Mouse (Mus musculus) G1E (cell line): Measurements from ENCODE around the gene Kti12. TPM values are rescaled to one million over a fixed set of nuclear protein-coding genes. Genes with fewer than 3 reads are reported as not detected.

ENCODE experiments used
- ATAC-seq: 2 replicates; pipeline ENCODE4 v1.8.0; 2016; ENCODE audit warnings: mild to moderate bottlenecking; ENCODE audit not compliant: insufficient number of reproducible peaks, poor library complexity, low FRiP score, severe bottlenecking; ENCODE audit errors: extremely low read depth
- DNase-seq: peaks from one replicate; pipeline ENCODE4 v3.0.0; 2012; ENCODE audit warnings: low spot score
- H3K27me3 ChIP-seq: 2 replicates; pipeline ENCODE4 v1.6.1; 2012; ENCODE audit warnings: mild to moderate bottlenecking, low read length, inconsistent platforms; ENCODE audit not compliant: insufficient read depth
- H3K36me3 ChIP-seq: replicated peaks from 2 replicates; pipeline ENCODE3; 2012; ENCODE audit warnings: mild to moderate bottlenecking, inconsistent platforms
- H3K4me1 ChIP-seq: 2 replicates; pipeline ENCODE4 v1.6.1; 2012; ENCODE audit warnings: low read depth, low read length, inconsistent platforms, mixed read lengths; ENCODE audit not compliant: insufficient read depth
- H3K4me3 ChIP-seq: 2 replicates; pipeline ENCODE4 v1.5.1; 2012; ENCODE audit warnings: low read depth, mild to moderate bottlenecking, inconsistent platforms, low read length, moderate library complexity, mixed read lengths
- H3K9me3 ChIP-seq: replicated peaks from 2 replicates; pipeline ENCODE4 v1.6.1; 2012; ENCODE audit warnings: inconsistent platforms
- CTCF ChIP-seq: IDR thresholded peaks from 2 replicates; pipeline ENCODE4 v1.5.1; 2012; ENCODE audit warnings: low read depth, low read length, inconsistent platforms, mixed read lengths
- GATA1 ChIP-seq: IDR thresholded peaks from 2 replicates; pipeline ENCODE4 v1.6.1; 2012; ENCODE audit warnings: borderline replicate concordance, low read length, inconsistent platforms, mixed read lengths
- GATA2 ChIP-seq: IDR thresholded peaks from 2 replicates; pipeline ENCODE4 v1.6.1; 2012; ENCODE audit warnings: low read depth, low read length, inconsistent platforms, borderline replicate concordance
- POLR2AphosphoS5 ChIP-seq: IDR thresholded peaks from 2 replicates; pipeline ENCODE4 v1.6.1; 2012; ENCODE audit warnings: low read depth, low read length, inconsistent platforms; ENCODE audit not compliant: insufficient replicate concordance
- TAL1 ChIP-seq: conservative IDR thresholded peaks from 2 replicates; pipeline ENCODE4 v1.6.1; 2012; ENCODE audit warnings: low read depth, low read length, inconsistent platforms, mixed read lengths
- polyA plus RNA-seq: library from polyadenylated mRNA; stranded (reverse); fragments of >175 nt; gene quantifications from 2 replicates; pipeline ENCODE4 v1.2.3, GENCODE M21; 2012
- total RNA-seq, 2 experiments: library from RNA; stranded (forward) in 1 of 2; stranded (reverse) in 1 of 2; fragments of 200-1000 nt in 1 of 2; fragments of >200 nt in 1 of 2; fragmentation: Nextera tagmentation in 1 of 2; gene quantifications; 2 replicates each; pipeline ENCODE4 v1.2.3; 2014 to 2017

Kti12 gene
- total and polyA plus RNA-seq, 3 experiments: 32.5 to 98.8 (median 36.9) TPM

GRCm38 (mm10) chr4:108834971-108835311 lies 12.6 kb upstream of the Kti12 start:
- DNase-seq: no peak
- TF ChIP-seq GATA2 (no peak), GATA1 (no peak), TAL1 (no peak), CTCF (no peak), POLR2AphosphoS5 (no peak)
- peaks cover 23% of the 10 kb centered on the region for H3K36me3 ChIP-seq
- ATAC-seq: no peak
- no peaks in the 10 kb centered on the region for H3K27me3 ChIP-seq
- no peaks in the 10 kb centered on the region for H3K9me3 ChIP-seq
- H3K4me1 ChIP-seq: peaks cover 29% of the 10 kb centered on the region
- peak overlapping the region; percentile 82 for H3K4me3 ChIP-seq

GRCm38 (mm10) chr4:108835496-108835895 lies 12.1 kb upstream of the Kti12 start:
- DNase-seq (no peak), ATAC-seq (no peak)
- peak overlapping the region; percentile 82; the same call in 1 of the 2 replicates for H3K4me3 ChIP-seq
- H3K4me1 ChIP-seq: peaks cover 29% of the 10 kb centered on the region
- TF ChIP-seq CTCF (no peak), TAL1 (no peak), GATA2 (no peak), POLR2AphosphoS5 (no peak), GATA1 (no peak)
- H3K9me3 ChIP-seq: no peaks in the 10 kb centered on the region
- H3K27me3 ChIP-seq: no peaks in the 10 kb centered on the region
- peaks cover 21% of the 10 kb centered on the region for H3K36me3 ChIP-seq

GRCm38 (mm10) chr4:108838031-108838430 lies 9.6 kb upstream of the Kti12 start:
- no peak for DNase-seq
- H3K4me1 ChIP-seq: peaks cover 17% of the 10 kb centered on the region
- ATAC-seq: no peak
- no peaks in the 10 kb centered on the region for H3K27me3 ChIP-seq
- H3K9me3 ChIP-seq: no peaks in the 10 kb centered on the region
- H3K4me3 ChIP-seq: no peak overlapping the region
- no peak for TF ChIP-seq TAL1
- peaks cover 26% of the 10 kb centered on the region for H3K36me3 ChIP-seq

- Histone ChIP-seq H3K4me1 (peaks cover 4% of the 10 kb centered on the region; the same call in 1 of the 2 replicates), H3K9me3 (no peaks in the 10 kb centered on the region), H3K27me3 (no peaks in the 10 kb centered on the region), H3K36me3 (peaks cover 22% of the 10 kb centered on the region), H3K4me3 (no peak overlapping the region)
- no peak for ATAC-seq
- DNase-seq: no peak
- TF ChIP-seq POLR2AphosphoS5 (no peak), TAL1 (no peak)
Measured at GRCm38 (mm10) chr4:108841920-108842578, 5.5 kb upstream of the Kti12 start.

- DNase-seq: no peak
- H3K9me3 ChIP-seq: no peaks in the 10 kb centered on the region
- ATAC-seq: no peak
- no peak overlapping the region for H3K4me3 ChIP-seq
- H3K4me1 ChIP-seq: peaks cover 4% of the 10 kb centered on the region; the same call in 1 of the 2 replicates
- no peaks in the 10 kb centered on the region for H3K27me3 ChIP-seq
- peaks cover 16% of the 10 kb centered on the region for H3K36me3 ChIP-seq
- no peak for TF ChIP-seq POLR2AphosphoS5
- no peak for TF ChIP-seq TAL1
- TF ChIP-seq GATA2: no peak
- TF ChIP-seq CTCF: no peak
- TF ChIP-seq GATA1: no peak
Measured at GRCm38 (mm10) chr4:108843336-108843735, 4.2 kb upstream of the Kti12 start.

GRCm38 (mm10) chr4:108845824-108846569 lies 1.6 kb upstream of the Kti12 start:
- H3K36me3 ChIP-seq: peaks cover 25% of the 10 kb centered on the region
- DNase-seq (no peak), ATAC-seq (no peak)
- H3K4me1 ChIP-seq: peaks cover 22% of the 10 kb centered on the region; the same call in 1 of the 2 replicates
- H3K4me3 ChIP-seq: no peak overlapping the region
- no peak for TF ChIP-seq GATA2
- H3K9me3 ChIP-seq: no peaks in the 10 kb centered on the region
- no peaks in the 10 kb centered on the region for H3K27me3 ChIP-seq

- peaks cover 24% of the 10 kb centered on the region; the same call in 1 of the 2 replicates for H3K4me1 ChIP-seq
Measured at GRCm38 (mm10) chr4:108848505-108848848, 892 bp downstream of the Kti12 start, which contains the start of gene A730015C16Rik. Gene A730015C16Rik, minus strand, starts transcription at chr4:108848619.

More at GRCm38 (mm10) chr4:108848505-108848848, 892 bp downstream of the Kti12 start, which contains the start of gene A730015C16Rik:
- no peak for TF ChIP-seq CTCF
- TF ChIP-seq TAL1: no peak
- TF ChIP-seq GATA2: no peak
- TF ChIP-seq GATA1: no peak
- TF ChIP-seq POLR2AphosphoS5: no peak
- no peaks in the 10 kb centered on the region for H3K9me3 ChIP-seq
- DNase-seq (no peak), ATAC-seq (no peak)
- H3K27me3 ChIP-seq: no peaks in the 10 kb centered on the region
- peak within 1 kb of the TSS; percentile 100 for H3K4me3 ChIP-seq
- peaks cover 28% of the 10 kb centered on the region for H3K36me3 ChIP-seq
